Mouse (Mus musculus) effector memory CD4-positive, alpha-beta T cell, adult 5 months (primary cell): ENCODE measurements around the gene Gm5725. TPM values are rescaled to one million over a fixed set of nuclear protein-coding genes. Genes with fewer than 3 reads are reported as not detected.

ENCODE experiments used
- polyA plus RNA-seq: library from polyadenylated mRNA; unstranded; fragments of 100-300 nt; shearing (Covaris generic); gene quantifications from one replicate; pipeline ENCODE4 v1.2.1, GENCODE M21; 2017

Gm5725 gene
- polyA plus RNA-seq: not detected

DNA sequence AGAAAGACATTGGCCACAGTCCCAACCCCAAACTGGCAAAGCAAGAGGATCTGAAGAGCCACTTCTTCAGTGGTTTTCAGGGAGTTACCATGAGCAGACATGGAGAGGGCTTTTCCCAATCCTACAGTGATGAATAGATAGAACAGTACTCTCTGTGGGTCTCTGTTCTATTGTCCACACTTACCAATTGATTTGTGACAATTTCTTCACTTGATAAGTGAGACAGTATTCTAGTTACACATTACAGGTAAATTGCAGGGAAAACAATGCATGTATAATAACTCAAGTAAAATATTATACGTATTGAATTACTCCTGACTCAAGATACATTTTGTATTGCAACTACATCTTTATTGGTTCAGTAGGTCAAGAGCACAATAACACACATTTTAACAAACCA is at the start of gene Gm5725:
TSS of gene Gm5725 (minus strand) at position 101 of the 400 bp plus-strand sequence.

DNA sequence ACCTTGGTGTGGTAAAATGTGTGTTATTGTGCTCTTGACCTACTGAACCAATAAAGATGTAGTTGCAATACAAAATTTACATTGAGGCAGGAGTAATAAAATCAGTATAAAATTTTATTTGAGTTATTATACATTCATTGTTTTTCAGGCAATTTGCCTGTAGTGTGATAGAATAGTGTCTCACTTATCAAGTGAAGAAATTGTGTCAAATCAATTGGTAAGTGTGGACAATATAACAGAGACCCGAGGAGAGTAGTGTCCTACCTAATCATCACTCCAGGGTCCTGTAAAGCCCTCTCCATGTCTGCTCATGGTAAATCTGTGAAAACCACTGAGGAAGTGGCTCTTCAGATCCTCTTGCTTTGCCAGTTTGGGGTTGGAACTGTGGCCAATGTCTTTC is 12.0 kb downstream of the Gm5725 start, which contains the start of gene Vmn1r135:
TSS of gene Vmn1r135 (plus strand) at position 301 of the 400 bp plus-strand sequence.

DNA sequence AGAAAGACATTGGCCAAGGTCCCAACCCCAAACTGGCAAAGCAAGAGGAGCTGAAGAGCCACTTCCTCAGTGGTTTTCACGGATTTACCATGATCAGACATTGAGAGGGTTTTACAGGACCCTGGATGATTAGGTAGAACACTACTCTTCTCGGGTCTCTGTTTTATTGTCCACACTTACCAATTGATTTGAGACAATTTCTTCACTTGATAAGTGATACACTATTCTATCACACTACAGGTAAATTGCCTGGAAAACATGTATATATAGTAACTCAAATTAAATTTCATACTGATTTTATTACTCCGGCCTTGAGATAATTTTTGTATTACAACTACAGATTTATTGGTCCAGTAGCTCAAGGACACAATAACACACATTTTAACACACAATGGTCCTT is 47.4 kb downstream of the Gm5725 start, which contains the start of gene Gm4177:
TSS of gene Gm4177 (minus strand) at position 101 of the 400 bp plus-strand sequence.

Other genes starting within 250 kb of the Gm5725 start
- gene Vmn1r132, start 230.2 kb downstream of the Gm5725 start, polyA plus RNA-seq: not detected
- not detected for gene Gm4175, start 82.8 kb downstream of the Gm5725 start, polyA plus RNA-seq
- not detected for gene Gm4177, start 47.5 kb downstream of the Gm5725 start, polyA plus RNA-seq
- not detected for gene Vmn1r135, start 11.9 kb downstream of the Gm5725 start, polyA plus RNA-seq
- not detected for gene Gm5891, start 77.0 kb upstream of the Gm5725 start, polyA plus RNA-seq
- gene Vmn1r137, start 150.3 kb upstream of the Gm5725 start, polyA plus RNA-seq: not detected
- not detected for gene Vmn1r138, start 184.6 kb upstream of the Gm5725 start, polyA plus RNA-seq
- not detected for gene Gm6176, start 212.0 kb upstream of the Gm5725 start, polyA plus RNA-seq
- not detected for gene Vmn1r139, start 224.8 kb upstream of the Gm5725 start, polyA plus RNA-seq